Mouse (Mus musculus) urinary bladder, postnatal 10 days (tissue): Measurements from ENCODE around the gene Gm49354.

Experiments
- DNase-seq: peaks from one replicate; pipeline ENCODE4 v3.0.0; 2022; ENCODE audit warnings: low spot score

The Gm49354 gene

GRCm38 (mm10) chr13:59710230-59710629, 71.8 kb downstream of the Gm49354 start, which contains the start of gene Spata31d1a:
TSS of gene Spata31d1a (minus strand) at chr13:59710330.
- no peak for DNase-seq
